Mouse (Mus musculus): ENCODE measurements at regions not wholly inside any gene's neighbourhood (a gene's known extent, or its start where the extent isn't known, plus 50 kb on each side); places are given as distances from the start of the nearest gene placed in this dataset.

DNA sequence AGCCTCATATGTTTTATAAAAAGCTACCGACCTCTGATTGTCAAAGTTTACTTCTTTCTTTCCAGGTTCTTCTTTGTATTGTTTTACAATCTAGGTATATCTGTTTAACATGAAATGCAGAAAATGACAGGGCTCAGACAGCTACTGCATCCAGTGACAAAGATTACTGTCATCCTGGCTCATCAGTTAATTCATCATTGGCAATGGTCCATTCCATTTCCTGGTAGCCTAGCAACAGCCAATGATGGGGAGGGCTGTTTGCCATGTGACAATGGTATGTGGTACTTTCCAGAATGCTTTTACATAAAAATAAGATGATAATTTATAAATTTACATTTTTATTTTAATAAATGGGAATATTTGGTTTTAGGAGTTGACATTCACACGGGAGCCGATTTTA is 630.9 kb downstream of the Bcl11a start:
- Histone ChIP-seq H3K4me3 (ENCODE audit: control insufficient read depth in 1 of 2, insufficient read depth in 1 of 2, low read depth in 1 of 2, low read length in 2 of 2) (no peak overlapping the region), H3K4me2 (ENCODE audit: low read length) (no peak overlapping the region), H3K9me3 (ENCODE audit: control insufficient read depth, low read length) (no peaks in the 10 kb centered on the region), H3K27me3 (ENCODE audit: control insufficient read depth, insufficient read depth, low read length) (no peaks in the 10 kb centered on the region), H3K27ac (replicated peaks in 1 of 2; ENCODE audit: control insufficient read depth in 1 of 2, insufficient read depth in 1 of 2, low read depth in 2 of 2, low read length in 2 of 2) (no peak overlapping the region), H3K9ac (ENCODE audit: low read length) (no peak overlapping the region), H3K4me1 (ENCODE audit: control insufficient read depth in 2 of 2, insufficient read depth in 2 of 2, low read length in 2 of 2) (no peaks in the 10 kb centered on the region), H3K36me3 (ENCODE audit: control insufficient read depth, insufficient read depth, low read length) (no peaks in the 10 kb centered on the region)
- WGBS = 90% methylated on average over 3 of the region's 3 CpGs
- no peak for ATAC-seq (ENCODE audit: insufficient number of reproducible peaks, insufficient read depth, low FRiP score, low read depth)

DNA sequence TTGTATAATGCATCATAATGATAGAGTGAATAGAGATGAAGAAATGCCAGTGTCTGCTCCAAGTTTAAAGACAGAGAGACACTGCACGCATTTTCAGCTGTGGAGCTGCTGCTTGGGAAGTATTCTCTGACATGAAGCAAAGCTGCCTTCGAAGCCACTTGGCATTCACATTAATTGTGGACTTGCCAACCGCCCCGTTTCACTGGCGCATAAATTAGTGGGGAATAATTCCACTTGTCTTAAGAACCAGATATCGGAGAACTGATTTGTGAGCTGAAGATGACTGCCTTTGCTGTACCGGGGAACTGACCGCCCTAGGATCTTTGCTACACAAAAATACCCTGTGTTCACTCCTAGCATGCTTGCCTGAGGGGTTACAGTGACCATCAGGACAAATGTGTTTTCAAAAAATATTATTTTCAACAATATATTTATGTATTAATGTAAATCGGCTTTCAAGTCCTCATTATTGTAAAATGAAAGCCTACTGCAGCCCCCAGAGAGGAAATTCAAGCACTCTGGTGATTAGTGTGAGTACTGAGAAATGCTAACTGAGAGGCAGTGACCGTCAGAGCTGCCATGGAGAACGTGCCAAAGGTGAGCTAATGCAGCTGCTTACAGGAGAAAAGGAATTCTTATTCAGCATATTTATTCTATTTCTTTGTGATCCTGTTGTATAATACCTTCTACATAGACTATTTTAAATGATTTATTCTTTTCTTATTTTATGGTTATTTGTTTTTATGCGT is 638.9 kb downstream of the Bcl11a start:
- H3K36me3 ChIP-seq (ENCODE audit: control insufficient read depth, insufficient read depth, low read length) = no peaks in the 10 kb centered on the region
- no peak for ATAC-seq (ENCODE audit: insufficient number of reproducible peaks, insufficient read depth, low FRiP score, low read depth)
- H3K4me3 ChIP-seq (ENCODE audit: control insufficient read depth in 1 of 2, insufficient read depth in 1 of 2, low read depth in 1 of 2, low read length in 2 of 2) = no peak overlapping the region
- H3K4me1 ChIP-seq (ENCODE audit: control insufficient read depth in 2 of 2, insufficient read depth in 2 of 2, low read length in 2 of 2) = no peaks in the 10 kb centered on the region
- H3K9ac ChIP-seq (ENCODE audit: low read length) = no peak overlapping the region
- no peaks in the 10 kb centered on the region for H3K9me3 ChIP-seq (ENCODE audit: control insufficient read depth, low read length)
- WGBS = 75% methylated on average over 12 of the region's 12 CpGs
- no peak overlapping the region for H3K4me2 ChIP-seq (ENCODE audit: low read length)
- no peak overlapping the region for H3K27ac ChIP-seq (replicated peaks in 1 of 2; ENCODE audit: control insufficient read depth in 1 of 2, insufficient read depth in 1 of 2, low read depth in 2 of 2, low read length in 2 of 2)
- H3K27me3 ChIP-seq (ENCODE audit: control insufficient read depth, insufficient read depth, low read length) = no peaks in the 10 kb centered on the region

DNA sequence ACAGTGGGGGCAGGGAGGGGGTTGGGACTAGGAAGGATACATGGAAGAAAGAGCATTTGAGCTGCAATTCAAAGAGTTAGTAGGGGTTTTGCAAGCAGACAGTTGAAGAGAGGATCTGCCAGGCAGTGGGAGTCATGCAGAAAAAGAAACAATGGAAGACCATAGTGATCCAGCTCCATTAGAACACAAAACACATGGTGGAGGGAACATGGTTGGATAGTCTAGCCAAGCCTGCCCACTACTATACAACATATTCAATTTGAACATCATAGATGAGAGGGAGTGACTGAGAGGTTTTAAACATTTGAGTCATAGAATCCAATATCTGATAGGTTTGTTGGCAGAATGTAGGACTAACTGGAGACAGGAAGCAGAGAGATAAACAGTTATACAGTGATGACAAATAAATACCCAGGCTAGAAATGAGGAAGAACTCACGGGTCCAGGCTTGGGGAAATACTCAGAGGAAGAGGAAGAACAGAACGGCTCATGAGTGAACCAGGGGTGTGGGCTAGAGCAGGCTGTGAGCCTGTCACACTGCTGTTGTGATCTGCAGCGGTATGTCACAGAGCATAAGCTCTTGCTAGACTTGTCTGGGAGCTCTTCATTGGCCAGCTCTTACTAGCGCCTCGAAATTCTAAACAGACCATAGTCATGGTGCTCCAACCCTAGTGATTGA is 646.5 kb downstream of the Bcl11a start:
- H3K27me3 ChIP-seq (ENCODE audit: control insufficient read depth, insufficient read depth, low read length) = no peaks in the 10 kb centered on the region
- no peak overlapping the region for H3K27ac ChIP-seq (replicated peaks in 1 of 2; ENCODE audit: control insufficient read depth in 1 of 2, insufficient read depth in 1 of 2, low read depth in 2 of 2, low read length in 2 of 2)
- no peaks in the 10 kb centered on the region for H3K9me3 ChIP-seq (ENCODE audit: control insufficient read depth, low read length)
- no peak overlapping the region for H3K9ac ChIP-seq (ENCODE audit: low read length)
- H3K4me2 ChIP-seq (ENCODE audit: low read length) = no peak overlapping the region
- 75% methylated on average over 5 of the region's 5 CpGs for WGBS
- H3K4me1 ChIP-seq (ENCODE audit: control insufficient read depth in 2 of 2, insufficient read depth in 2 of 2, low read length in 2 of 2) = 0 out of 4 replicates have a peak, but pooled peaks cover 0 to 2% of the 10 kb centered on the region in 2 experiments
- no peak for ATAC-seq (ENCODE audit: insufficient number of reproducible peaks, insufficient read depth, low FRiP score, low read depth)
- H3K36me3 ChIP-seq (ENCODE audit: control insufficient read depth, insufficient read depth, low read length) = no peaks in the 10 kb centered on the region
- H3K4me3 ChIP-seq (ENCODE audit: control insufficient read depth in 1 of 2, insufficient read depth in 1 of 2, low read depth in 1 of 2, low read length in 2 of 2) = no peak overlapping the region

DNA sequence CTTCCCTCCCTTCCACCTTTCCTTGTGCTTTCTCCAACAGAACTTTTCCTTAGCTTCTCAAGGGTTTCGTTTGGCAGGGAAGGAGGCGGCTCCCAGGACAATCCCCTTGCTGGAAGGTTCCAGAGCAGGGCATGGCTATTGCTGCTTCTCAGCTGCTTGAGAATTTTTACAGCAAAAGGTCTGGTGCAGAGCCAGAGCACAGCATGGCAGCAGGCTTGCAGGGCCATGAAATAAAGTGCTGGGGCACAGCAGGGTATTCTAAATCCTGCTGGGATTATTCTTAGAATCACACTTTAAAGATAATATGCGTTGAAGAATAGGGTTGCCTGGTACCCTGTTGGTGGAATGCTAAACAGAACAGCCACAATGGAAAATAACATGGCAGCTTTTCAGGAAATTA is 648.5 kb downstream of the Bcl11a start:
- Histone ChIP-seq H3K4me1 (ENCODE audit: control insufficient read depth in 2 of 2, insufficient read depth in 2 of 2, low read length in 2 of 2) (0 out of 4 replicates have a peak, but pooled peaks cover 0 to 2% of the 10 kb centered on the region in 2 experiments), H3K27me3 (ENCODE audit: control insufficient read depth, insufficient read depth, low read length) (no peaks in the 10 kb centered on the region), H3K4me3 (ENCODE audit: control insufficient read depth in 1 of 2, insufficient read depth in 1 of 2, low read depth in 1 of 2, low read length in 2 of 2) (no peak overlapping the region), H3K36me3 (ENCODE audit: control insufficient read depth, insufficient read depth, low read length) (no peaks in the 10 kb centered on the region), H3K27ac (replicated peaks in 1 of 2; ENCODE audit: control insufficient read depth in 1 of 2, insufficient read depth in 1 of 2, low read depth in 2 of 2, low read length in 2 of 2) (no peak overlapping the region), H3K4me2 (ENCODE audit: low read length) (no peak overlapping the region), H3K9me3 (ENCODE audit: control insufficient read depth, low read length) (no peaks in the 10 kb centered on the region), H3K9ac (ENCODE audit: low read length) (no peak overlapping the region)
- 30% methylated on average over 3 of the region's 3 CpGs for WGBS
- ATAC-seq (ENCODE audit: insufficient number of reproducible peaks, insufficient read depth, low FRiP score, low read depth) = no peak

GRCm38 (mm10) chr11:24727404-24727803 is 649.5 kb downstream of the Bcl11a start:
- 38% methylated on average over 1 of the region's 1 CpGs for WGBS
- Histone ChIP-seq H3K9ac (ENCODE audit: low read length) (no peak overlapping the region), H3K9me3 (ENCODE audit: control insufficient read depth, low read length) (no peaks in the 10 kb centered on the region), H3K4me1 (ENCODE audit: control insufficient read depth in 2 of 2, insufficient read depth in 2 of 2, low read length in 2 of 2) (0 out of 4 replicates have a peak, but pooled peaks cover 0 to 2% of the 10 kb centered on the region in 2 experiments), H3K27ac (replicated peaks in 1 of 2; ENCODE audit: control insufficient read depth in 1 of 2, insufficient read depth in 1 of 2, low read depth in 2 of 2, low read length in 2 of 2) (no peak overlapping the region), H3K36me3 (ENCODE audit: control insufficient read depth, insufficient read depth, low read length) (no peaks in the 10 kb centered on the region), H3K4me2 (ENCODE audit: low read length) (no peak overlapping the region), H3K4me3 (ENCODE audit: control insufficient read depth in 1 of 2, insufficient read depth in 1 of 2, low read depth in 1 of 2, low read length in 2 of 2) (no peak overlapping the region), H3K27me3 (ENCODE audit: control insufficient read depth, insufficient read depth, low read length) (no peaks in the 10 kb centered on the region)
- no peak for ATAC-seq (ENCODE audit: insufficient number of reproducible peaks, insufficient read depth, low FRiP score, low read depth)

- Histone ChIP-seq H3K27me3 (ENCODE audit: control insufficient read depth, insufficient read depth, low read length) (no peaks in the 10 kb centered on the region), H3K36me3 (ENCODE audit: control insufficient read depth, insufficient read depth, low read length) (no peaks in the 10 kb centered on the region), H3K4me2 (ENCODE audit: low read length) (no peak overlapping the region), H3K27ac (replicated peaks in 1 of 2; ENCODE audit: control insufficient read depth in 1 of 2, insufficient read depth in 1 of 2, low read depth in 2 of 2, low read length in 2 of 2) (no peak overlapping the region), H3K4me1 (ENCODE audit: control insufficient read depth in 2 of 2, insufficient read depth in 2 of 2, low read length in 2 of 2) (no peaks in the 10 kb centered on the region), H3K9me3 (ENCODE audit: control insufficient read depth, low read length) (no peaks in the 10 kb centered on the region), H3K9ac (ENCODE audit: low read length) (no peak overlapping the region), H3K4me3 (ENCODE audit: control insufficient read depth in 1 of 2, insufficient read depth in 1 of 2, low read depth in 1 of 2, low read length in 2 of 2) (no peak overlapping the region)
- ATAC-seq (ENCODE audit: insufficient number of reproducible peaks, insufficient read depth, low FRiP score, low read depth) = no peak
- 4% methylated on average over 1 of the region's 1 CpGs for WGBS
Measured at GRCm38 (mm10) chr11:24731431-24731830, 653.6 kb downstream of the Bcl11a start.

DNA sequence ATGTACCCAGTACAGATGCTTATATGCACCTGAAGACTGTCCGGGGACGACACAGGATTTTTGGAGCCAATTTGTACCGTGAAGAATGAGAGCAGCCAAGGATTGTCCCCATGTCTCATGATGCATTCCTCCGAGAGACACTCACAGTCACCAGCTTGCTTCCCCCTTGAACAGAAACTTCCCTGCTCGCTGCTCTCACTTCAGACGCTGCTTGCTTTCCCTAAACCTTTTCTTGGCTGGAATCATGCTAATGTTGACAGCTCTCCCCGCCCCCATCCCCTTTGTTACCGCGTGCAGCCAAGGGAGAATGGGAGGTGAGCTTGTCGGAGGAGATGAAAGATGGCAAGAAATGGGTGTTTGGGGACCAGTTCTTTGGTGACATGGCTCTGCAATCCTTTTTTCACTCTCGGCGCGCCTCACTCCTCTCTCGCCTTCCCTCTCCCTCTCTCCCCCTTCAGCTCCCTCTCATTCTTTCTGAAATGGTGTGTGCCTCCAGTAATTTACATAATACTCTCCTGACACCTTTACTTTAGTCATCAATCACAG is 661.9 kb downstream of the Bcl11a start:
- peak overlapping the region; percentile 25 to 34 for H3K4me3 ChIP-seq (ENCODE audit: control insufficient read depth in 1 of 2, insufficient read depth in 1 of 2, low read depth in 1 of 2, low read length in 2 of 2)
- no peaks in the 10 kb centered on the region for H3K36me3 ChIP-seq (ENCODE audit: control insufficient read depth, insufficient read depth, low read length)
- no peaks in the 10 kb centered on the region for H3K9me3 ChIP-seq (ENCODE audit: control insufficient read depth, low read length)
- peaks cover 4 to 5% of the 10 kb centered on the region in 2 experiments; a peak in 2 of 4 replicates for H3K4me1 ChIP-seq (ENCODE audit: control insufficient read depth in 2 of 2, insufficient read depth in 2 of 2, low read length in 2 of 2)
- peak overlapping the region; percentile 44 for H3K9ac ChIP-seq (ENCODE audit: low read length)
- H3K4me2 ChIP-seq (ENCODE audit: low read length) = peak overlapping the region; percentile 67
- ATAC-seq (ENCODE audit: insufficient number of reproducible peaks, insufficient read depth, low FRiP score, low read depth) = no peak
- 8% methylated on average over 14 of the region's 14 CpGs for WGBS
- H3K27me3 ChIP-seq (ENCODE audit: control insufficient read depth, insufficient read depth, low read length) = no peaks in the 10 kb centered on the region
- H3K27ac ChIP-seq (replicated peaks in 1 of 2; ENCODE audit: control insufficient read depth in 1 of 2, insufficient read depth in 1 of 2, low read depth in 2 of 2, low read length in 2 of 2) = no peak overlapping the region

Data from heart, embryonic 14.5 days (tissue).